Mouse (Mus musculus) C2C12 (cell line): ENCODE measurements around the gene Med26.

Experiments used
- CTCF ChIP-seq: IDR thresholded peaks from one replicate; pipeline ENCODE4 v1.5.1; 2011; ENCODE audit not compliant: control insufficient read depth, insufficient read depth, insufficient read length
- FOSL1 ChIP-seq: IDR thresholded peaks from one replicate; pipeline ENCODE4 v1.8.0; 2011; ENCODE audit warnings: mild to moderate bottlenecking, low read length; ENCODE audit not compliant: poor library complexity, insufficient read depth, severe bottlenecking
- MAX ChIP-seq: IDR thresholded peaks from one replicate; pipeline ENCODE4 v1.6.1; 2011; ENCODE audit warnings: mild to moderate bottlenecking, control low read depth
- MYOD1 ChIP-seq: IDR thresholded peaks from one replicate; pipeline ENCODE4 v1.6.1; 2011; ENCODE audit warnings: low read depth; ENCODE audit not compliant: control insufficient read depth, insufficient read length
- MYOG ChIP-seq: IDR thresholded peaks from one replicate; pipeline ENCODE4 v1.6.1; 2011; ENCODE audit not compliant: control insufficient read depth, insufficient read length; ENCODE audit errors: extremely low read depth
- USF1 ChIP-seq: IDR thresholded peaks from one replicate; pipeline ENCODE4 v1.6.1; 2011; ENCODE audit warnings: low read depth, mild to moderate bottlenecking, control low read depth, moderate library complexity

GRCm38 (mm10) chr8:72590198-72590597 lies 42.1 kb upstream of the Med26 start:
- TF ChIP-seq CTCF (no peak), MYOG (no peak), USF1 (no peak), MYOD1 (no peak), MAX (no peak), FOSL1 (no peak)
